Mouse (Mus musculus) hindbrain, embryonic 11.5 days (tissue): ENCODE results near the gene Abhd14a. TPM values are rescaled to one million over a fixed set of nuclear protein-coding genes. Genes with fewer than 3 reads are reported as not detected.

ENCODE experiments used
- ATAC-seq: fragments of 200-750 bp; cut with Nextera tagmentation; 2 replicates; pipeline ENCODE4 v1.8.0; 2017; ENCODE audit warnings: mild to moderate bottlenecking, moderate TSS enrichment, moderate library complexity; ENCODE audit not compliant: low FRiP score
- DNase-seq: peaks from one replicate; pipeline ENCODE4 v3.0.0-alpha.2; 2015; ENCODE audit warnings: low spot score
- H3K27ac ChIP-seq: fragments of 300-500 bp; sonication (generic); 2 replicates; pipeline ENCODE4 v1.5.1; 2014; ENCODE audit warnings: mild to moderate bottlenecking, low read depth, low read length
- H3K27me3 ChIP-seq: fragments of 300-500 bp; sonication (generic); 2 replicates; pipeline ENCODE4 v1.6.1; 2014; ENCODE audit warnings: mild to moderate bottlenecking, low read length, moderate library complexity, mixed read lengths; ENCODE audit not compliant: control insufficient read depth, insufficient read depth
- H3K36me3 ChIP-seq: fragments of 300-500 bp; sonication (generic); 2 replicates; pipeline ENCODE4 v1.6.1; 2014; ENCODE audit warnings: mild to moderate bottlenecking, low read length, moderate library complexity, mixed read lengths; ENCODE audit not compliant: control insufficient read depth, insufficient read depth
- H3K4me1 ChIP-seq: fragments of 300-500 bp; sonication (generic); replicated peaks from 2 replicates; pipeline ENCODE4 v1.6.1; 2014; ENCODE audit warnings: low read length, mixed read lengths; ENCODE audit not compliant: control insufficient read depth, insufficient read depth
- H3K4me2 ChIP-seq: fragments of 300-500 bp; sonication (generic); replicated peaks from 2 replicates; pipeline ENCODE4 v1.6.1; 2014; ENCODE audit warnings: mild to moderate bottlenecking, low read depth, low read length
- H3K4me3 ChIP-seq: fragments of 300-500 bp; sonication (generic); 2 replicates; pipeline ENCODE4 v1.5.1; 2014; ENCODE audit warnings: low read depth, low read length
- H3K9ac ChIP-seq: fragments of 300-500 bp; sonication (generic); 2 replicates; pipeline ENCODE4 v1.6.1; 2014; ENCODE audit warnings: low read depth, low read length
- H3K9me3 ChIP-seq: fragments of 300-500 bp; sonication (generic); 2 replicates; pipeline ENCODE4 v1.6.1; 2016; ENCODE audit warnings: low read length; ENCODE audit not compliant: control insufficient read depth
- WGBS: fragments of 180-500 bp; shearing (Covaris S2); extraction: QIAGEN DNeasy Blood & Tissue Kit; methylation state at CpG from one replicate; pipeline ENCODE4 v1.1.7; 2014; 5-methylcytosine and 5-hydroxymethylcytosine counted together
- polyA plus RNA-seq: library from polyadenylated mRNA; unstranded; fragments of >200 nt; fragmentation: Nextera tagmentation; extraction: Ambion mirVana; gene quantifications from 2 replicates; pipeline ENCODE4 v1.2.1, GENCODE M21; 2014

Gene Abhd14a
- polyA plus RNA-seq, 1 experiment from 2014 or later: 31.2 TPM

DNA sequence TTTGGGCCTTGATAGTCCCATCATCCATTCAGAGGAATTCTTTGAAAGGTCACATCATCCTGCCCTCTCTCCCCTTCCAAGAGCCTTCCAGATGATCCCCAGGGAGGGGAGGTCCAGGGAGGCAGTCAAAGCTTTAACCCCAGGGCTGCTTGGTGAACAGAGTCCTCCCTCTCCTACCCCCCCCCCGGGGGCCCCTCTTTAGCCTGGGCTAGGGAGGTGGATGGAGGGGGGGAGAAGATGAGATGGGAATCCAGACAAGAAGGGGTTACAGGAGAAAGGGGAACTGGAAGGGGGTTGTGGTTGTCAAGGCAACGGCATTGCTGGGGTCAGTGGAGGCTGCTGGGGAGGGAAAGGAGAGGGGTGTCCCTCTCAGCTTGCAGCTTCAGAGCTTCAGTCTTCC, 26.9 kb downstream of the Abhd14a start:
- DNase-seq: peak; percentile 66
- H3K36me3 ChIP-seq: no peaks in the 10 kb centered on the region
- H3K9me3 ChIP-seq: no peaks in the 10 kb centered on the region
- H3K9ac ChIP-seq: 0 out of 2 replicates have a peak overlapping the region, but pooled peaks have one; percentile 45
- peaks cover 17% of the 10 kb centered on the region for H3K4me1 ChIP-seq
- H3K4me2 ChIP-seq: peak overlapping the region; percentile 21; the same call in 1 of the 2 replicates
- peak overlapping the region; percentile 48; the same call in 1 of the 2 replicates for H3K27ac ChIP-seq
- no peak overlapping the region; the same call in 1 of the 2 replicates for H3K4me3 ChIP-seq
- H3K27me3 ChIP-seq: no peaks in the 10 kb centered on the region
- 4% methylated on average over 2 of the region's 2 CpGs for WGBS
- ATAC-seq: peak; percentile 66

GRCm38 (mm10) chr9:106417841-106418625, 29.4 kb downstream of the Abhd14a start:
- Histone ChIP-seq H3K4me2 (peak overlapping the region; percentile 50), H3K4me3 (peak overlapping the region; percentile 25), H3K4me1 (peaks cover 17% of the 10 kb centered on the region), H3K27me3 (no peaks in the 10 kb centered on the region), H3K9me3 (no peaks in the 10 kb centered on the region), H3K36me3 (no peaks in the 10 kb centered on the region), H3K9ac (peak overlapping the region; percentile 60), H3K27ac (no peak overlapping the region)
- DNase-seq (peak; percentile 67), ATAC-seq (no peak)
- 16% methylated on average over 29 of the region's 29 CpGs for WGBS

- no peak overlapping the region for H3K4me2 ChIP-seq
- no peaks in the 10 kb centered on the region for H3K9me3 ChIP-seq
- H3K36me3 ChIP-seq: no peaks in the 10 kb centered on the region
- H3K4me3 ChIP-seq: no peak overlapping the region
- no peak for DNase-seq
- no peak overlapping the region for H3K9ac ChIP-seq
- peaks cover 17% of the 10 kb centered on the region for H3K4me1 ChIP-seq
- WGBS: 91% methylated on average over 6 of the region's 6 CpGs
- no peaks in the 10 kb centered on the region for H3K27me3 ChIP-seq
- no peak for ATAC-seq
- H3K27ac ChIP-seq: no peak overlapping the region
Measured at GRCm38 (mm10) chr9:106416826-106417225, 30.7 kb downstream of the Abhd14a start.

- Histone ChIP-seq H3K27ac (no peak overlapping the region), H3K4me3 (no peak overlapping the region), H3K36me3 (no peaks in the 10 kb centered on the region), H3K4me2 (no peak overlapping the region), H3K27me3 (no peaks in the 10 kb centered on the region), H3K9me3 (no peaks in the 10 kb centered on the region), H3K9ac (no peak overlapping the region), H3K4me1 (peaks cover 4% of the 10 kb centered on the region)
- ATAC-seq (no peak), DNase-seq (no peak)
- 89% methylated on average over 5 of the region's 5 CpGs for WGBS
Measured at GRCm38 (mm10) chr9:106413606-106414005, 33.9 kb downstream of the Abhd14a start.

GRCm38 (mm10) chr9:106412210-106412609, 35.3 kb downstream of the Abhd14a start:
- no peak overlapping the region for H3K9ac ChIP-seq
- no peaks in the 10 kb centered on the region for H3K9me3 ChIP-seq
- DNase-seq (no peak), ATAC-seq (no peak)
- H3K27ac ChIP-seq: no peak overlapping the region
- no peak overlapping the region for H3K4me2 ChIP-seq
- H3K36me3 ChIP-seq: no peaks in the 10 kb centered on the region
- WGBS: 77% methylated on average over 3 of the region's 3 CpGs
- H3K4me1 ChIP-seq: no peaks in the 10 kb centered on the region
- H3K4me3 ChIP-seq: no peak overlapping the region
- H3K27me3 ChIP-seq: no peaks in the 10 kb centered on the region

DNA sequence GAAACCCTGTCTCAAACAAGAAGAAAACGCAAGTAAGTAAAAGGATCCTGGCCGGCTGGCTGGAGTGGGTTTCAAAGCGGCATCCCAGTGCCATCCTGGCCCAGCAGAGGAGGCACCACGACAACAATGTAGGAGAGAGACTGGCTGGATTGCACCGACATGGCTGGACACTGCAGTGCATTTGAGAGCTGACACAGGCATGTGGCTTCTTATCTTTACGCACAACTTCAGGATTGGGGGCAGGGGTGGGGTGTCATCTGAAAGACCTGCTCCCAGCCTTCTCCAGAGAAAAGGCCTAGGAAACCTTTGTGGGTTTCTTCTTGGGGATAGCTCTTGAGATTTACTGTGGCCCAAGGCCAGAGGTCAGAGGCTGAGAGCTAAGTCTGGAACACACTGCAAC, 35.7 kb downstream of the Abhd14a start:
- no peak for ATAC-seq
- Histone ChIP-seq H3K9me3 (no peaks in the 10 kb centered on the region), H3K4me3 (no peak overlapping the region), H3K36me3 (no peaks in the 10 kb centered on the region), H3K9ac (no peak overlapping the region), H3K4me2 (no peak overlapping the region), H3K27ac (no peak overlapping the region), H3K27me3 (no peaks in the 10 kb centered on the region), H3K4me1 (no peaks in the 10 kb centered on the region)
- DNase-seq: no peak
- 79% methylated on average over 6 of the region's 6 CpGs for WGBS

- H3K4me3 ChIP-seq: no peak overlapping the region
- no peaks in the 10 kb centered on the region for H3K36me3 ChIP-seq
- H3K27ac ChIP-seq: no peak overlapping the region
- H3K4me1 ChIP-seq: no peaks in the 10 kb centered on the region
- no peak for DNase-seq
- no peaks in the 10 kb centered on the region for H3K9me3 ChIP-seq
- no peak overlapping the region for H3K9ac ChIP-seq
- WGBS: 82% methylated on average over 9 of the region's 9 CpGs
- no peak overlapping the region for H3K4me2 ChIP-seq
- no peak for ATAC-seq
- H3K27me3 ChIP-seq: no peaks in the 10 kb centered on the region
Measured at GRCm38 (mm10) chr9:106411091-106411594, 36.3 kb downstream of the Abhd14a start.

DNA sequence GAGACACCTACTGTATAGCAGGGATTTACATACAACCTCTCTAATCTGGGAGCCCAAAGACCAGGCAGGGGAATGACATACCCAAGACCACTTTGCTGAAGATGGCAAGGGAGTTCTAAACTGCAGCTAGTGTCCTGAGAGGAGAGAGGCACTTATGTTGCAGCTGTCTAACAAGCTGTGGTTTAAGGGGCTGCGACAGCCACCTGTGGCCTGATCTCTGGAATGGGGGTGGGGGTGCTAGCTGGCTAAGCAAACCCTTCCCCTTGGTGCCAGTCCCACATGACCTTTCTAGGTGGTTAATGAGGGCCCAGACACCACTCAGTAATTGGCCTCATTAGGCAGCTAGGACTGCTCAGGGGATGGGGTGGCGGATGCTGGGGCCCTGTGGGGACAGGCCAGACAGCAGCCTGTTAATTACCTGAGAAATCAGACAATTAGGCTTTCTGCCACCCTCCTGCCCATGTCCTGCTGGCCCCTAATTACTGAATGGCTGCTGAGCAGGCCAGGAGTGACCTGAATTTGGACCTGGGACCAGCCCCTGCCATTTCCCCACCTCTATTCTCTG, 37.3 kb downstream of the Abhd14a start:
- Histone ChIP-seq H3K4me2 (no peak overlapping the region), H3K36me3 (no peaks in the 10 kb centered on the region), H3K27ac (no peak overlapping the region), H3K9ac (no peak overlapping the region), H3K27me3 (no peaks in the 10 kb centered on the region), H3K4me3 (no peak overlapping the region), H3K9me3 (no peaks in the 10 kb centered on the region), H3K4me1 (no peaks in the 10 kb centered on the region)
- WGBS: 82% methylated on average over 2 of the region's 2 CpGs
- DNase-seq (no peak), ATAC-seq (no peak)

DNA sequence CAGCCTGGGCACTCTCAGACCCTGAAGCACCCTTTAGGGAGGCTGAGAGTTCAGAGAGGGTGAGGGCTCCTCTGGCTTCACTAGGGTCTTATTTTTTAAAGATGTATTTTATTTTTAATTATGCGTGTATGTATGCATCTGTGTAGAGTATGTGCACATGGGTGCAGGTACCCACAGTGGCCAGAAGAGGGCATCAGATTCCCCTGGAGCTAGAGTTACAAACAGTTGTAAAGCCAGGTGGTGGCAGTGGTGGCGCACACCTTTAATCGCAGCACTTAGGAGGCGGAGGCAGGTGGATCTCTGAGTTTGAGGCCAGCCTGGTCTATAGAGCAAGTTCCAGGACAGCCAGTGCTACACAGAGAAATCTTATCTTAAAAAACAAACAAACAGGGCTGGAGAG, 38.4 kb downstream of the Abhd14a start:
- 93% methylated on average over 4 of the region's 4 CpGs for WGBS
- H3K36me3 ChIP-seq: no peaks in the 10 kb centered on the region
- ATAC-seq: no peak

More for the DNA sequence above, 38.4 kb downstream of the Abhd14a start:
- Histone ChIP-seq H3K9ac (no peak overlapping the region), H3K4me1 (no peaks in the 10 kb centered on the region), H3K4me3 (no peak overlapping the region), H3K27ac (no peak overlapping the region), H3K9me3 (no peaks in the 10 kb centered on the region), H3K4me2 (no peak overlapping the region), H3K27me3 (no peaks in the 10 kb centered on the region)
- DNase-seq: no peak
